Mouse (Mus musculus): Measurements from ENCODE around the gene Filip1l.

DNA sequence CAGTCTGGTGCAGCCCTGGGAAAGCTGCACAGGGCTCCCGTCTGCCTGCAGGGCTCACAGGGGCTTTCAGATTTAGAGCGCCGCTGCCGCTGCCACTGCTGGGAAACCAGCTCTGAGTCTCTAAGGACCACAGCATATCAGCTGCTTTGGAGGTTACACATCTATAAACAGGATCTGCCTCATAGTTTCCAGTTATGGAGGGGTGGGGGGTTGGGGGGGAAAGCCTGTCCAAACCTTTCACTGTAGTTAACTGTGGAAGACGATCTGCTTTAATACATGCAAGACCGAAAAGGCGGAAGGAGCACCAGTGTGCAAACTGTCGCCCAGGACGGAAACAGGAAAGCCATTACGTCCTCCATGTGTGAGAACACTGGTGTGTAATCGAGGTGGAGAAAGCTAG lies 40.3 kb downstream of the Filip1l start:
- TF ChIP-seq MAFK (IDR thresholded peaks at IDR 0.05; ENCODE audit: insufficient read depth, low read depth, low read length) (no peak), ZNF384 (IDR thresholded peaks at IDR 0.05; ENCODE audit: low read depth, low read length) (no peak)
